11 mouse cellular contexts compared by ENCODE assay signal in the genomic region with DNA sequence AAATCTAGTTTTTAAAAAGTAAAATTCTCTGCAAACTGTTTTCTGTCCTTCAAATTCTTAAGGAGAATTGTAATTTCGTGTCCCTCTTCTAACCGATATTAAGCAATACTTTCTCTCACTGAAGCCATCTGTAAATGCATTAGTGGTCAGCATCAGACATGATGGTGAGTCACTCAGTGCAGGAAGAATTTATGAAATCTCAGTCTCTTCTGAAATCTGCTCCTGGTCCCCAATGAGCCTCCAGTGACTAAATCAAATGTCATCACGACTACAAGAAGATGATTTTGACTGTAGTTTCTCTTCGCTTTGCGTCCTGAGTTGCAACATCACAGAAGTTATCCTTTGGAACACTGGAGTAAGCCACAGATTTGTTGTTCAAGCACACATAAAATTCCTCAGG.
"Had no signal": no experiment of that assay in that cellular context is flagged by ENCODE, and none has a peak within 500 bp of the region (broad histone marks: within the 10 kb centered on the region; RNA-seq: fewer than 3 reads in every experiment).

No protein-coding gene starts in this region.

- DNase-seq: kidney, postnatal 10 days; kidney, postnatal 36 days; layer of hippocampus, postnatal 36 days; liver, embryonic 13.5 days; lung, adult 2 months; right cerebral cortex, adult 18-20 months; right cerebral cortex, postnatal 14 days; right cerebral cortex, postnatal 4 days; thymus, adult 2 months; thymus, postnatal 14 days; thymus, postnatal 4 days had no signal
